Mouse (Mus musculus) urinary bladder, postnatal 4 days (tissue): ENCODE measurements around the gene Itga5.

ENCODE experiments used
- DNase-seq, 2 experiments: peaks; one replicate each; pipeline ENCODE4 v3.0.0; 2021 to 2022; ENCODE audit warnings: low spot score in 2 of 2

Itga5 gene

GRCm38 (mm10) chr15:103295851-103296250, 70.7 kb downstream of the Itga5 start:
- no peak for DNase-seq

- DNase-seq: no peak
These were observed 71.9 kb downstream of the Itga5 start for GRCm38 (mm10) chr15:103294649-103295048.
